Mouse (Mus musculus): Measurements from ENCODE around the gene Tada1. TPM values are rescaled to one million over a fixed set of nuclear protein-coding genes. Genes with fewer than 3 reads are reported as not detected.

Gene Tada1
- total RNA-seq, 2 experiments from 2014 or later = 18.6 to 20.0 TPM

DNA sequence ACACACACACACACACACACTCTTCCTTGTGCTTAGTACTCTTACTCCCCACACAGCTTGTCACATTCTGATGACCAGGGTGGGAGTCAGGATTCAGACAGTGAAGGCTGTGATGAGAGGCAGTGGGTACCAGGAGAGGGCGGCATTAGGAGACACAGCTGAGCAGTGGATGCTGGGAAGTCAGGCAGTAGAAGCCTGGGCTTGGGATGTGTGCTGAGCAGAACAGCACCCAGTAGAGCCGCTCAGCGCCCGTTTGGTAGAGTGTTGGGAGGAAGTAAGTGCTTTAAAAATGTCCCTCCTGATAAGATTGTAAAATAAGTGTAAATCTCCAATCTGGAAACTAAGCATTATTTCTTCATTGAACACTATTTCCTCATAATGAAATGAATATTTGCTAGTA is 3.7 kb downstream of the Tada1 start:
- no peak for DNase-seq (ENCODE audit: low spot score in 2 of 2)

DNA sequence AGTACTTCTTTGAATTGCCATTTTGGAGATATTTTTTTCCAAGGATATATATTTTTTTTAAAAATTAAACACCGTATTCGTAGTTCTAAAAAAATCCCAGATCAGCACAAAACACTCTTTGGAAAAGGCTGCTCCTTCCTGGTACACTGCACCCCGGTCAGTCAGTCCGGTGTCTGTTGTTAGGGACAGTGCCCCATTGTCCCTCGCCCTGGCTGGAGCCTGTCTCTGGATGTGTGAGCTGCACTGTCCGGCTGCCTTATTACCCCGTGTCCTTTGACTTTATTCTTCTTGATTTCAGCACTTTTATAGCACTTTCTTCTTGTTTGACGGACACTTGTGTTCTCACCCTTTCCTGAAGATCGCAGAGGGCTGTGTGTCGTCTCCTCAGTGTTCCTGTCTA is 5.7 kb downstream of the Tada1 start:
- DNase-seq (ENCODE audit: low spot score in 2 of 2) = no peak

- DNase-seq (ENCODE audit: low spot score in 2 of 2) = no peak
These were observed 6.5 kb downstream of the Tada1 start for GRCm38 (mm10) chr1:166385431-166385830.

DNA sequence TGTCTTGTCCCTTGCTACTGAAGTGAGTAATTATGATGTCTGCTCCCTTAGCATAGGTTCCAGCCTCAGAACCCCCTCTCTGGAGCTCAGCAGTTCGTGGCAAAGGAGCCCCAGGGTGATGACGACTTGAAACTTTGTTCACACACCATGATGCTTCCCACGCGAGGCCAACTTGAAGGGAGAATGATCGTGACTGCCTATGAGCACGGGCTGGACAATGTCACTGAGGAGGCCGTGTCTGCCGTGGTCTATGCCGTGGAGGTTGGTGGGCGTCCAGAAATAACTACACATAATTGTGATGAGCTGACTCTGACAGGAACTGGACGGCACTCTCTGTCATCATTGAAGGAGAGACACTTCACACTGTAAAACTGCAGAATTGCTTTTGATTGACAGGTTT is 9.6 kb downstream of the Tada1 start:
- no peak for DNase-seq (ENCODE audit: low spot score in 2 of 2)

- no peak for DNase-seq (ENCODE audit: low spot score in 2 of 2)
These were observed 10.7 kb downstream of the Tada1 start for GRCm38 (mm10) chr1:166389406-166390125.

- no peak for DNase-seq (ENCODE audit: low spot score in 2 of 2)
These were observed 12.8 kb downstream of the Tada1 start for GRCm38 (mm10) chr1:166391671-166392070.

DNA sequence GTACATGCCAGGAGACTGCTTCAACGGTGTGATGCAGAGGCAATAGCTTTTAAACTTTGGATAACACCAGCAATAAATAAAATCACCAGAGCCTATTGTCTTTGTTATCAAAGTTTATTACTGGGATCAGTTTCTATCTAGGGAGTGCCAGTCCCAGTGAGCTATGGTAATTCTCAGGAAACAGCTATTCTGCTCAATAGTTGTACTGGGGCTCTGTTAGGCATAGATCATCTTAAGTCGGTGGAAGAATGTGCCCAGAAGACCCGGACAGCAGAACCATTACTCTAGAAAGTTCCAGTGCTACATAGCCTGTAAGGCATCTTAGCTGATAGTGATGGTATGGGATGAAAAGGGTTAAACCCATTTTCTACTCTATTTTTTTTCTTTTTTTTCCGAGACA is 15.9 kb downstream of the Tada1 start:
- DNase-seq (ENCODE audit: low spot score in 2 of 2) = no peak

- no peak for DNase-seq (ENCODE audit: low spot score in 2 of 2)
These were observed 16.8 kb downstream of the Tada1 start for GRCm38 (mm10) chr1:166395661-166396060.

DNA sequence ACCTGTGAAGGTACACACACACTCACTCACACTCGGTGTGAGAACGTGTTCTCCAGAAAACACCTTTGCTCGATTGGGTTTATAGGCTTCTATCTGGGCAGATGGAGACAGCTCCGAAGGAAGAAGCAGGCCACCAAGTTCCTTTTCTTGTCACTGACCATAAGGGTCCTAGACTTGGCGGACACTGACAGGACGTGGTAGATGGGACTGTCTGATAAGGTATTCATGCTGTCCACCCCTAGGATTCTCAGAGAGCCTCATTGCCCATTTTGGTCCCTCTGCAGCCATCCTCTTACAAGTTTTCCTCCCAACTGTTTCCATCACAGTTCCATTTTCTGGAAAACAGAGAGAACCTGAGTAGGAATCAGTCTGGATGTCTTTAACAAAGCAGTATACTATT is 17.5 kb downstream of the Tada1 start:
- no peak for DNase-seq (ENCODE audit: low spot score in 2 of 2)

DNA sequence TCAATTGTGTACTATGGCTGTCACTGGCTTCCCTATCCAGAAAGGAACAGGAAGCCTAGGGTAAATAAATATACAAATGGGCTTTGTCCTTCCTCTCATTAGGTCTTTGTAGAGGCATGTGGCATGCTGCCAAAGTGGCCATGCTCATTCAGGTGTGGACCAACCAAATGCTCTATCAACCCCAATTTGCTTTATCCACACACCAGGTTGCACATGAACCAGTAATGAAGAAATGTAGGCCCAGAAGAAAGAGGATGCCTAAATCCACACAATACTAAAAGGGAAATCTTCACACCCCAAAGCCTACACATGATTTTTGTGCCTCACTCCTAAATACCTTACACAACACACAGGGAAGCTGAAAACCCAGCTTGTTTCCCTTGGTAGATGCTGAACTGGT is 22.6 kb downstream of the Tada1 start:
- no peak for DNase-seq (ENCODE audit: low spot score in 2 of 2)

- DNase-seq (ENCODE audit: low spot score in 2 of 2) = no peak
These were observed 23.1 kb downstream of the Tada1 start for GRCm38 (mm10) chr1:166402003-166402402.

- DNase-seq (ENCODE audit: low spot score in 2 of 2) = no peak
These were observed 24.9 kb downstream of the Tada1 start for GRCm38 (mm10) chr1:166403846-166404245.

GRCm38 (mm10) chr1:166409177-166409700 is 30.3 kb downstream of the Tada1 start:
- peak; percentile 24 to 42 for DNase-seq (ENCODE audit: low spot score in 2 of 2)

GRCm38 (mm10) chr1:166409701-166410220 is 30.9 kb downstream of the Tada1 start, which contains the start of gene Pogk:
Gene Pogk, minus strand, starts transcription at chr1:166409863.
- peak; percentile 70 to 81 for DNase-seq (ENCODE audit: low spot score in 2 of 2)

DNA sequence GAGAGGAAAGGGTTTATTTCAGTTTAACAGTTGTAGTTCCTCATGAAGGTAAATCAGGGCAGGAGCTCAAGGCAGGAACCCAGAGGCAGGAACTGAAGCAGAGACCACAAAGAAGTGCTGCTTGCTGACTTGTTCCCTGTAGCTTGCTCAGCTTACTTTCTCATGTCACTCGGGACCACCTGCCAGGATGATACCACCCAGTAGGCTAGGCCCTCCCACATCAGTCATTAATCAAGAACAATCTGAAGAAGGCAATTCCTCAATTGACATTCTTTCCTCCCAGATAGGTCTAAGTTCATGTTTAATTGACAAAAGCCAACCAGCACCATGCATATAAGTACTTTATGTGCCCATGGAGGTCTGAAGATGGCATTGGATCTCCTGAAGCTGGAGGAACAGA is 32.6 kb downstream of the Tada1 start:
- no peak for DNase-seq (ENCODE audit: low spot score in 2 of 2)

- no peak for DNase-seq (ENCODE audit: low spot score in 2 of 2)
These were observed 33.4 kb downstream of the Tada1 start for GRCm38 (mm10) chr1:166412266-166412665.

DNA sequence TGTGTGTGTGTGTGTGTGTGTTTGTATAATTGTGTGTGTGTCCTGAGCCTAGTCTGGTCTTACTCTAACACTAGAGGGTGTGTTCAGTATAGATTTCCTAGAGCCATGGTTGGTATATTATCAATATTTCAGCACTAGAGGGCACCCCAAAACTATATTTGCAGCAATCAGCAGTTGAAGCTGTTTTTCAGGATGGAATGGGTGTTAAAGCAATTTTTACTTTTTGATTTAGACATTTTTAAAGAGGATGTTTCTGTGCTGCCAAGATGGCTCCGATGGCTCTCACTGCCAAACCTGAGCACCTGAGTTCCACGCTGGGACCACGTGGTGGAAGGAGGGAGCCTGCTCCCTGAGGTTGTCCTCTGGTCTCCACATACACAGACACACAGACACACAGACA is 50.2 kb downstream of the Tada1 start:
- DNase-seq (ENCODE audit: low spot score in 2 of 2) = no peak

- DNase-seq (ENCODE audit: low spot score in 2 of 2) = no peak
These were observed 51.0 kb downstream of the Tada1 start for GRCm38 (mm10) chr1:166429809-166430431.

DNA sequence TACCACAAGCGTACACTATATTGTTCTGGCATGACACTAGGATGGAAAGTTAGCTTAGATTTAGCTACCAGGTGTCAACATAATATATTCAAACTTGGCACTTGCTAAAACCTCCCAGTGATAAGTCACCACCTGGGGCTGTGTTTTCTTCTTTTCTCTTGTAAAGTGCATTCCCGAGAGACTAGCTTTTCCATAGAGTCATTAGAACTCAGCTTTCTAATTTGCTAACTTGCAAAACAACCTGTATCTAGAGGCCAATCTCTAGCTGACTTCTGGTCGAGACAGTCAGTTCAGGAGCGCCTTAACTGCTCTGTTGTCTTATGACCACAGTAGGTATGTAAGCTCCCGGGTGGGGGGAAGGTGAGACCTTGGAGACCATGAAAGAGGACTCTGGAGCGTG is 60.5 kb downstream of the Tada1 start:
- DNase-seq (ENCODE audit: low spot score in 2 of 2) = no peak

- DNase-seq (ENCODE audit: low spot score in 2 of 2) = no peak
These were observed 63.1 kb downstream of the Tada1 start for GRCm38 (mm10) chr1:166441992-166442391.
